Mouse (Mus musculus): ENCODE measurements at regions not wholly inside any gene's neighbourhood (a gene's known extent, or its start where the extent isn't known, plus 50 kb on each side); places are given as distances from the start of the nearest gene placed in this dataset.

DNA sequence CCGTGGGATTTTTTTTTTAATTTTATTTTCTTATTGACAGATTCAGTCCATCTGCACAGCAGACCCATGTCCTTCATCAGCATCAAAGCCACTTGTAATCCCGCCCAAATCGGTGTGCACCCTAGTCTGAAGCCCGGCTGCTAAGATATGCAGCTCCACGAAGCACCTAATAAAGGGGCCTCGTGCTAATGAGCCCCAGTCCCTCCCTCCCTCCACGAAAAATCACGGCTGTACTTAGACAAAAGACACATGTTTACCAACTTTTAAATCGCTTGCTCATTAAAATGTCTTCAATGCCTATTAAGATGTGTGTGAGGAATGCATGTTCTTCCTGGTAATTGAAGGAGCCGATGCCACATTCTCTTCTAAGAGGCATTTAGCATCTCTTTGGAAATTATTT is 229.8 kb upstream of the A430005L14Rik start:
- TF ChIP-seq CTCF (IDR thresholded peaks at IDR 0.05; ENCODE audit: low read depth) (no peak), EP300 (IDR thresholded peaks at IDR 0.05; ENCODE audit: low read depth) (no peak)

Data from liver, postnatal 0 days (tissue).